Mouse (Mus musculus) liver, embryonic 14.5 days (tissue): ENCODE measurements at regions not wholly inside any gene's neighbourhood (a gene's known extent, or its start where the extent isn't known, plus 50 kb on each side); places are given as distances from the start of the nearest gene placed in this dataset.

ENCODE experiments used
- CTCF ChIP-seq: IDR thresholded peaks from 2 replicates; pipeline ENCODE4 v1.5.1; 2016; ENCODE audit warnings: antibody characterized with exemption, low read depth, control low read depth
- EP300 ChIP-seq: IDR thresholded peaks from 2 replicates; pipeline ENCODE4 v1.6.1; 2016; ENCODE audit warnings: antibody characterized with exemption, low read depth

DNA sequence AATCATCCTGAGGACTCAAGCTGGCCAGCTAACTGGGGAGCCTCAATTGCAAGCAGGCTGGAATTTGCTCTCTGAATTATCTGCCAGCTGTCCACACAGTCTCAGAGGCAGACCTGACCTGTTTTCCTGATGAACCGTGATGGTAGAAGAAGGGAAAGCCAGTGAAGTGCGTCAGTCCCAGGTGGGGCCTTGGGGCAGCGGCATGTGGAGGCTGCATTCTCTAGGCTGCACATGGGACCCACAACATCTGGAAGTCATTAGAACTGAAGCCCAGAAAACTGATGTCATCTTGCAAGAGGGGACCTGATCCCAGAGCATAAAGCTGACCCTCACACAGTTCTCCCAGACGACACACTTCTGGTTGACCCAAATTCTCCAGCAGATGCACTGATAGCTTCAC is 84.6 kb upstream of the Dusp10 start:
- no peak for TF ChIP-seq CTCF
- TF ChIP-seq EP300, result no peak
